Mouse (Mus musculus) NIH3T3 (cell line): ENCODE measurements at regions not wholly inside any gene's neighbourhood (a gene's known extent, or its start where the extent isn't known, plus 50 kb on each side); places are given as distances from the start of the nearest gene placed in this dataset.

Source experiments
- DNase-seq: peaks from one replicate; pipeline ENCODE4 v3.0.0-alpha.2; 2012; ENCODE audit warnings: low read depth

GRCm38 (mm10) chr8:89646946-89647345 is 603.0 kb upstream of the Sall1 start:
- DNase-seq: no peak

GRCm38 (mm10) chr8:89641339-89641738 is 597.4 kb upstream of the Sall1 start:
- no peak for DNase-seq

GRCm38 (mm10) chr8:89634864-89635263 is 590.9 kb upstream of the Sall1 start:
- DNase-seq: no peak

GRCm38 (mm10) chr8:89632304-89632703 is 588.3 kb upstream of the Sall1 start:
- no peak for DNase-seq

GRCm38 (mm10) chr8:89630540-89630939 is 586.6 kb upstream of the Sall1 start:
- DNase-seq: peak; percentile 3

- no peak for DNase-seq
Observed at GRCm38 (mm10) chr8:89618089-89618488, 574.1 kb upstream of the Sall1 start.

- no peak for DNase-seq
Observed at GRCm38 (mm10) chr8:89615863-89616558, 572.0 kb upstream of the Sall1 start.

- no peak for DNase-seq
Observed at GRCm38 (mm10) chr8:89609074-89609473, 565.1 kb upstream of the Sall1 start.

- no peak for DNase-seq
Observed at GRCm38 (mm10) chr8:89605905-89606468, 562.0 kb upstream of the Sall1 start.

- peak; percentile 3 for DNase-seq
Observed at GRCm38 (mm10) chr8:89604461-89604860, 560.5 kb upstream of the Sall1 start.

GRCm38 (mm10) chr8:89596380-89596779 is 552.4 kb upstream of the Sall1 start:
- no peak for DNase-seq

GRCm38 (mm10) chr8:89583091-89583490 is 539.1 kb upstream of the Sall1 start:
- DNase-seq: no peak

- no peak for DNase-seq
Observed at GRCm38 (mm10) chr8:89582566-89582965, 538.6 kb upstream of the Sall1 start.

GRCm38 (mm10) chr8:89571816-89572215 is 527.9 kb upstream of the Sall1 start:
- DNase-seq: peak; percentile 74

- DNase-seq: no peak
Observed at GRCm38 (mm10) chr8:89570639-89571325, 526.8 kb upstream of the Sall1 start.

GRCm38 (mm10) chr8:89569406-89569805 is 525.4 kb upstream of the Sall1 start:
- DNase-seq: no peak

GRCm38 (mm10) chr8:89568641-89569040 is 524.7 kb upstream of the Sall1 start:
- DNase-seq: no peak

- DNase-seq: no peak
Observed at GRCm38 (mm10) chr8:89566986-89567385, 523.0 kb upstream of the Sall1 start.

- no peak for DNase-seq
Observed at GRCm38 (mm10) chr8:89566461-89566860, 522.5 kb upstream of the Sall1 start.

GRCm38 (mm10) chr8:89565147-89565826 is 521.3 kb upstream of the Sall1 start:
- DNase-seq: no peak

- DNase-seq: no peak
Observed at GRCm38 (mm10) chr8:89563544-89563943, 519.6 kb upstream of the Sall1 start.

- DNase-seq: no peak
Observed at GRCm38 (mm10) chr8:89562597-89562996, 518.6 kb upstream of the Sall1 start.

GRCm38 (mm10) chr8:89541231-89541630 is 497.3 kb upstream of the Sall1 start:
- no peak for DNase-seq
